Mouse (Mus musculus) C2C12 (cell line): ENCODE measurements at regions not wholly inside any gene's neighbourhood (a gene's known extent, or its start where the extent isn't known, plus 50 kb on each side); places are given as distances from the start of the nearest gene placed in this dataset.

Source experiments
- CEBPB ChIP-seq: IDR thresholded peaks from one replicate; pipeline ENCODE4 v1.6.1; 2011; ENCODE audit warnings: low read depth, mild to moderate bottlenecking, control low read depth, moderate library complexity
- CTCF ChIP-seq: IDR thresholded peaks from one replicate; pipeline ENCODE4 v1.5.1; 2011; ENCODE audit not compliant: control insufficient read depth, insufficient read depth, insufficient read length
- FOSL1 ChIP-seq: IDR thresholded peaks from one replicate; pipeline ENCODE4 v1.8.0; 2011; ENCODE audit warnings: mild to moderate bottlenecking, low read length; ENCODE audit not compliant: poor library complexity, insufficient read depth, severe bottlenecking
- MAX ChIP-seq: IDR thresholded peaks from one replicate; pipeline ENCODE4 v1.6.1; 2011; ENCODE audit warnings: mild to moderate bottlenecking, control low read depth
- MYOD1 ChIP-seq: IDR thresholded peaks from one replicate; pipeline ENCODE4 v1.6.1; 2011; ENCODE audit warnings: low read depth; ENCODE audit not compliant: control insufficient read depth, insufficient read length
- MYOG ChIP-seq: IDR thresholded peaks from one replicate; pipeline ENCODE4 v1.6.1; 2011; ENCODE audit not compliant: control insufficient read depth, insufficient read length; ENCODE audit errors: extremely low read depth
- USF1 ChIP-seq: IDR thresholded peaks from one replicate; pipeline ENCODE4 v1.6.1; 2011; ENCODE audit warnings: low read depth, mild to moderate bottlenecking, control low read depth, moderate library complexity

DNA sequence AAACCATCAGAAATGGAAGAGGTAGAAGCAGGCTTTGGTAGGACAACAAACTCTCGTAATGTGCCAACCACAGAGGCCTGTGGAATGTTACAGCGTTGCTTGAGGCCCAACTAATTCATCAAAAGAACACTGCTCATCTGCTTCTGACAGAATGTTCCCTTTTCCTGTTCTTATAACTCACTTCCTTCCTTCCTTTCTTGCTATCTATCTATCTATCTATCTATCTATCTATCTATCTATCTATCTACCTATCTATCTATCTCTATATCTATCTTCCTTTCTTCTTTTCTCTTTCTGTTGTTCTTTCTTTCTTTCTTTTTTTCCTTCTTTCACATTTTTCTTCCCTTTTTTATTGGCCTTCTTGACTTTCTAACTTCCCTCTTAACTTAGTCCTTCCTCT, 353.7 kb downstream of the H2al1j start:
- no peak for TF ChIP-seq MYOG
- TF ChIP-seq CTCF, result no peak
- no peak for TF ChIP-seq MYOD1
- TF ChIP-seq USF1, result no peak
- no peak for TF ChIP-seq MAX
- no peak for TF ChIP-seq CEBPB
- no peak for TF ChIP-seq FOSL1
